Mouse (Mus musculus) gastrocnemius, postnatal 10 days (tissue): ENCODE measurements around the gene Ppox. TPM values are rescaled to one million over a fixed set of nuclear protein-coding genes. Genes with fewer than 3 reads are reported as not detected.

ENCODE experiments used
- DNase-seq: peaks from one replicate; pipeline ENCODE4 v3.0.0; 2021; ENCODE audit warnings: mixed read lengths
- total RNA-seq, 2 experiments: library from RNA; stranded (reverse); gene quantifications; 2 replicates each; pipeline ENCODE4 v1.2.3; 2021

Gene Ppox
- total RNA-seq, 2 experiments from 2014 or later, result 11.6 to 15.1 TPM

DNA sequence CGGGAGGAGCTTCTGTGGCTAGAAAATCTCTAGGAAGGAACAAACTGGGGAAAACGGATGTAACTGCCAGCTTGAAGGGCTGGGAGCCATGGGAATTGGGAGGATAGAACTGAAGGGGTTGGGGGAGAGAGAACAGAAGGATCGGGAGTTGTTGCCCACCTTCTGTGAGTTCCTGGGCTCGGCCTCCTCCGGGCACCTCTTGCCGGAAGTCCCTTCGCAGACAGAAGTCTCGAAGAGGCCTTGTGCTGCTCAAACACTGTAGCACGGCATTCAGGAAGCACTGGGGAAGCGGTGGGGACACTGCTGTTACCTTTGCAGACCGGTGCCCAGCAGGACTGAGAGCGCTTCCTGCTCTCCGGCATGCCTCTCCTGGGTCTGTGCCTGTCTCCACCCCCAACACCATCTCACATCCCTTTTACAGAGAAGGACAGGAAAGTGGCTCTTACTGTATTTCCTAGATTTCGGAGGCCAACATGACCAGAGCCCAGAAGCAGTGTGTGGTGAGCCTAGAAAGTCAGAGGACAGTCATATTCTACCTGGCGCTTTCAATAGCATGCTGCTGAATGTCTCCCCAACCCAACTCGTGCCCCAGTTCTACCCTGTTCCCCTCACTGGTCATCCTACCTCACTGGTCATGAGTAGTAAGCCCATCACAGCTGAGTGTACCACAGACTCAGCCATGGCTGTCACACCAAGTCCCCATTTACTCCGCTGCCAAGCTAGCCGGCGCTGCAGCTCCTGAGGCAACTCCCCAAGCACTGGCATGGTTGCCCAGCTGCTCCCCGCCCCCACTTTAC, 4.3 kb upstream of the Ppox start:
- DNase-seq, result no peak

DNA sequence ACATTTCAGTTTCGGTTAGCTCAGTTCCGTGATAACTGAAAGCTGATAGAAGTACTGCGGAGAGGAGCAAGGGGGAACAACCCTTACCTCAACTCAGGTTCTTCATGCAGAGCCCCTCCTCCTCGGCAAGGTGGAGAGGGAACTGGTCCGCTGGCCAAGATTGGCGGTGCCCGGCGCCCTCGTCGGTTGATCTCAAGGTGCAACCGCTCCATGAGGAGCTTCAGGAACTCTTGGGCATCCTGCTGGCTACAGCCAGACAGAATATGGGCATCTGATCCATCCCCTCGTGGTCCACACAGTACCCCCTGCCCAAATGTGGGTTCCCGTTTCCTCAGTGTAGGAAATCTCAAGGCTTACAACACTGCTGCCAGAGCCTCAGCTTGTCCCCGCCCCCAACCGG, 3.5 kb upstream of the Ppox start:
- DNase-seq, result no peak

DNA sequence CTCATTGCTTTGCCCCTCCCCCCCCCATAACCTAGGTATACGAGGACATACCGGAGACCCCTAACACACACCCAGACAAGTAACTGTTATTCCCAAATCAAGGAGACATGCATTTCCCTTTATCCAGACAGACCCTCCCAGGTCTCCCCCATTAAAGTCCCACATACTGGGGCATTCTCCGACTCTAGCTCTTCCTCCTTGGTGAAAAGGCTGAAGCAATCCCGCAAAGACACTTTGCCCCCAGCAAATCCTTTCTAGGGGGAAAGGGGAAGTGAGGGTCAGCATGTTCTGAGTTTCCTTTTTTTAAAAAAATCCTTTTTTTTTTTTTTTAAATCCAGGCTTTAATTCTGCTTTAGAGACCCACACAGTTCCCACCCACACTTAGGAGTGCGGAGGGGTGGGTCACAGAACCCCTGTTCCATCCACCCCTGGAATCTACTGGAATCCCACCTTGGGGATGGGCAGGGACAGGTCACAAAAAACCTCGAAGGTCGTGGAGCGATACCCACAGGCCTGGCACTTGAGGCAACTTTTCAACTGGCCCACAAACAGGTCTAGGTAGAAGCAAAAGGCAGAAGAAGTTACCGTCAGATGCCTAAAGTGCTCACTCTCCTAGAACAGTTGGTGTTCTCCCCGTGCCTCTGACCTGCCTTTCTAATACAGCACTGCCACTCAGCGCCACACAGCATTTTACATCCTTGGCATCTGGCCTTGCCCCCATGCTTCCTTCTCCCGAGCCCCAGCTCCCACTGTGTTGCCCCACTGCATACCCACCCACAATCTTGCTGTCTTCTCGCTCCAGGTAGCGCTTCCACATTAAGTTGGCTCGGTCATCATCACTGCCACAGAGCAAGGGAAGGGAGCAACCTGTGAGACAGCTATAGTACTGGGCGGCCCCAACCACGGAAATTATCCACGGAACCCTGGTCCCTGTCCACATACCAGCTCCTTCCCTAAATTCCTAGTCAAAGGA, 2.5 kb upstream of the Ppox start:
- no peak for DNase-seq

DNA sequence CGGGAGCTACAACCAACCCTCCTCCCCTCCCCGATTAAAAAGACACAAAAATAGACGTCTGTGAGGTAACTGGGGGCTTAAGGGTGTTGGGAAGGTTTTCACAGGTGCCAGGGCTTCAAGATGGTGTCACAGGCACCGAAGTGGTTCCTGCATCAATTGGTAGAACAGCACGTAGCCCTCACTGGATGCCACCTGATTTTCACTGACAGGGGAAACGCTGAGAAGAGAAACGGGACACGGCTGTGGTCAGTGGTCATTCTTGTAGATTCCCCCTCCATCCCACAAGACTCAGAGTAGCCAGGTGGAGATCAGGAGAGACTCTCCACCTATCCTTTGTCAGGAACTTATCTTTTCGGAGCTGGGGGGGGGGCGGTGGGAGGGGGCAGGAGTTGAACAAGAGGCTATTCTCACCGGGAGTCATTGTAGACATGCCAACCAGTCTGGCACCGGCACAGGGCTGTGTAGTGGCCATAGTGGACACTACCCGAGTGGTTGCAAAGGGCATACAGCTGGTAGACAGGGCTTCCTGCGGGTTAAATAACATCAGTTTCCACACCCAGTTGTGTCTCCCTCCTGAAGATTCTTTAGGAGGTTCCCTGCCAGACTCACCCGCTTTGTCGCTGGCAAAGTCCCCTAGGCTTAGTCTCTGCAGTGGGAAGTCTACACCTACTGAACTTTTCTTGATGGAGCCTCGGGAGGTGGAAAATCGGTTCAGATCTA, 1.3 kb upstream of the Ppox start:
- no peak for DNase-seq

DNA sequence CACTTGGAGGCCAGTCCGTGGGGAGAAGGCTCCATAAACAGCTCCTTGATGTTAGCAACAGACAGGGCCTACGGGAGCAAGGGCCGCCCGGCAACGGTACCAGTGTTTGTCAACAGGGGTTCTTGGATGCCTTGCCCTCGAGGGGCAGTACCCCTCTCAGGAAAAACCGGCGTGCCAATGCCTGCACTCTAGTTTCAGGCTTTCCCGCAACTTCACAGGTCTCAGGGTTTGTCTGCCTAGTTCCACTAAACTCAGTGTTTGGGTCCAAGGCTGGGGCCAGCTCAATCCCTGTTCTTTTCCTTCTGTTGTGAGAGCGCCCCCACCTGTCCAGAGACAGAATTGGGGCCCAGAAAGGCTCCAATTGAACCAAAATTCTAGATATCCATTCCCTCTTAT, 540 bp upstream of the Ppox start:
- DNase-seq, result peak; percentile 86

DNA sequence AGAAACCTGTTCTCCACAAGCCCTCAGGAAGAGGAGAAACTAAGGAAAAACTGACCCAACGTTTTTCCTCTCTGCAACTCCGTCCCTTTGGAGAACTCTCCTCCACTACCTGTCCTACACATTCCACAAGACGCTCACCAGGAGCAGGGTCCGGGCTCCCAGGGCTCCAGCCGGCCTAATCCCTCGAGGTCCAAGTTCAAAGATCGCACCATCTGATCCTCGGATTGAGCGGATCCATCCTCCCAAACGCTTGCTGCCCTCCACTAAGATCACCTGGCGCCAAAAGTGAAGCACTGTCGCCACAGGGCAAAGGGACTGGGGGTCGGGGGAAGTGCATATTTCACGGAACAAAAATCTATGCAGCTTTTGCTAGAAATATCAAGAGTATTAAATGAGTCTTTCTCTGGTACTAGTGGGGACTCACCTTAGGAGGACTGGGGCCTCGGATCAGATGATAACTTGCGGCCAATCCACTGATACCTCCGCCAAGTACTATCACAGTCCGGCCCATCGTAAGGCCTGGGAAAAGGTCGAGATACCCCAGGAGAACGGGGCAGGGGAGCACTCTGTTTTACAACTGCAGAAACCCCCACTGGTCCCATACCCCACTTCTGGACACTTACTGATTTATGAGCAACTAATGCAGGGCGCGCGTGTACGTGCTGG, 603 bp downstream of the Ppox start:
- no peak for DNase-seq

DNA sequence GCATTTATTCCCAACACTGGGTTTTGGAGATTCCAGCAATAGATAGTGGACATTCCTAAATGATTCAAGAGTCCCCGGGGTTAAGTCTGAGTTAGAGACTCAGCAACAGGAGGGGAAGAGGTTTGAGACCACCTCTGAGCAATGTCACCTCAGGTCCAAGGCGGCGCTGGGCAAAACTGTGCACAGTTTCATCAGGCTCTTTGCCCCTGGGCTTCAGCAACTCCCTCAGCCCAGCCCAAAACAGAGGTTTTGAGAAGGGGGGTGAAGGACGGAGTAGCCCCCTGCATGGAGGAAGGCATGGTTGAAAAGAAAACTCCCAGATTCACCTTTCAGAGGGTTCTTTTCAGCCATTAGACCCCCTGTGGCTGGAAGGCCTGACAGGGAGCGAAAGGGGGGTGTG, 1.3 kb downstream of the Ppox start:
- DNase-seq, result no peak

DNA sequence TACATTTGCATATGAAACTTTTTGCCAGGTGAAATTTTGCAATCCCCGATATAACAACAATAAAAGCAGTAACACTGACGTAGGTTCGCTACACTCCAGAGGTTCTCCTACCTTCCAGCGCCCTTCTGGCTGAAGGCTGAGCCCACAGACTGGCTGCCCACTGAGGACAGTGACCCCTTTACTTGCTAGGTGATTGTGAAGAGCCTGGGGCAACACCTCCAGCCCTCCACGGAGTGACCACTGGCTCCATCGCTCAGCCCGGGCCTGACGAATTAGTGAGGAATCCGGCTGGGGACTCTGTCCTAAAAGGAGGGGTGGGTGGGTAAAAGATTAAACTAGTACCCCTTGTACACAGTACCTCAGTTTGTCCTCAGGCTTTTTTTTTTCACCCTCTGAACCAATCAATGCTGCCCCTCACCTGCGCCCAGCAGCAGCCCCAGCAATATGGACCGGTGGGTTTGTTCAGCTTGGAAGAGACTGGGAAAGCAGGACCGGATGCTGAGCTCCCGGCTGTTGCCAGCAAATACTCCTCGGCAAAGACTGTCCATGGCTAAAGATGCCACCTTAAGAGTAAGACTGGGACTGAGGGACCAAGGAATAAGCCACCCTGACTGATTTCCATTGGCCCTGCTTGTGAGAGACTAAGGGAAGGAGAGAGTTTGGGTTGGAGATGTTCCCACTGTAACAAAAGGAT, 1.8 kb downstream of the Ppox start:
- no peak for DNase-seq

DNA sequence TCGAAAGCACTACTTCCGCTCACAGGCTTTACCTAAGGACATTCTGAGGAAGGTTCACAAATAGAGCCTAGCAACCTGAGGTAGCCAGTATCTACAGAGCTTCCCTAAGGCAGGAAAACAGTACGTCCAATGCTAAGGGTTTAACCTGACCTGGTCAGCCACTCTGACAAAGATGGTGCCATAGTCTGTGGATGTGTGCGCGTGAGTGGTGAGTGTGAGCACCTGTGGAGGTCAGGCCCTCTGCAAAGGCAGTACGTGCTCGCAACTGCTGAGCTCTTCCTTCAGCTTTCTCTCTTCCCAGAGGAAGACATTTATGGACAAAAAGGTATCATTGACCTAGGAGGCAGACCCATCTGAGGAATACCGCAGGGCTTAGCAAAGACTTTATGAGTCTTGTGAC, 2.5 kb downstream of the Ppox start:
- no peak for DNase-seq

DNA sequence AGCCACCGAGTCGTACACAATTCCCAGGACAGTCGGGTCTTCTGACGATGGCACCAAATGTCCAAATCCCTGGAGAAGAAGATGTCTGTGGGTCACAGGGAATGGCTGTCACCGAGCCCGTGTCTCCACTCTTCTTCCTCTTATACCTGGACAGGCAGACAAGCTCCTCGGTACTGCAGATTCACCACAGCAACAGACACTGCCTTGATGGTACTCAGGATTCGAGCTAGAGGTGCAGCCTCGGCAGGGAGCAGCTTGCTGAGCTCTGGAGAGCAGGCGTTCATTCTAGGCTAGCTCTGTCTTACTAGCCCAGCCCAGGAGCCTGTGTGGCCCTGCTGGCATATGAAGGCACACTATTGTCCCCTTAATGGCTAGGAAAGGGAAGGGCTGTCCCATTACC, 3.2 kb downstream of the Ppox start:
- no peak for DNase-seq

DNA sequence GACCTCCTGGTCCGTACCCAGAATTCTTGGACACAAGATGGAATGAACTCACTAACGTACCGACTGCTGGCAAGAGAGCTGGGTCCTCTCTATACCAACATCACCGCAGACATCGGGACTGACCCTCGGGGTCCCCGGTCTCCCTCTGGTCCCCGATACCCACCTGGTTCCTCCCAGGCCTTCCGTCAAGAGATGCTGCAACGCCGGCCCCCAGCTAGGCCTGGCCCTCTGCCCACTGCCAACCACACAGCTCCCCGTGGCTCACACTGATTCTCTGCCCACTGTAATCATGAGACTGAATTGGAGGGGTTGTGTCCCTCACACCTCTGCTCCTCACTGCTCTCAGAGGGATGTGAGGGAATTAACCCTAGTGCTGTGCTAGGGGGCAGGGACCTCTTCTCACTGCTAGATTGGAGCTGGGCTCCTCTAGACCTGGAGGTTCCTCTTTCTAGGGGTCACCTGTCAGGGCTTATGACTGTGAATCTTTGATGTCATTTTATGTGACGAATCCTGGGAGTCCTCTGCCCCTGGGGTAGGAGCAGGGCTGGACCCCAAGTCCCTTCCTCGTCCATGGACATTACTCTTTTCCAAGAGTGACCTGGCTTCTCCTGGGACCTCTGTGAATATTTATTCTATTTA, 4.8 kb downstream of the Ppox start:
- no peak for DNase-seq

DNA sequence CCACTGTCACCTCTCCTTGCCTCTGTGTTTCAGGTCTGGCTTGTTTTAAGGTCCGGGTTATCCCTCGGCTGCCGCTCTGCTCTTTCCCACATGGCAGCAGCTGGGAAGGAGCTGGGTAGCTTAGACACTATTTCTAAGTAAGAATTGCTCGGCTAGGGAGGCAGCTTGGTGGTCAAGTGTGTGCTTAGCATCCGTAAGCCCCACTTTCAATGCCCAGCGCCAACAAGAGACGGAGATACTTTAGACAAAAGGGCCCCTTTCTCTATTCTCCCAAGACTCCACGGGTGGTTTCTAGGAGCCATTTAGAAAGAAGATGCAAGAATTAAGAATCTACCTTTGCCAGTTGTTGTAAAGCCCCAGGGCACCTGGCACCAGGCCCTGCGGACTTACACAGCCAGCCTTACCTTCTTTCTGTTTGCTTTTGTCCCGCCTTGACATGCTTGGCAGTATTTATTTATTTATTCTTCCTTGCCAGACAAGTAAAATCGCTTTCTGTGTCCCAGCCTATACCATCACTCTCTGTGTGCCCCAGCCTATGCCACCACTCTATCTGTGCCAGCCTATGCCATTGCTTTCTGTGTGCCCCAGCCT, 5.7 kb downstream of the Ppox start:
- DNase-seq, result no peak

DNA sequence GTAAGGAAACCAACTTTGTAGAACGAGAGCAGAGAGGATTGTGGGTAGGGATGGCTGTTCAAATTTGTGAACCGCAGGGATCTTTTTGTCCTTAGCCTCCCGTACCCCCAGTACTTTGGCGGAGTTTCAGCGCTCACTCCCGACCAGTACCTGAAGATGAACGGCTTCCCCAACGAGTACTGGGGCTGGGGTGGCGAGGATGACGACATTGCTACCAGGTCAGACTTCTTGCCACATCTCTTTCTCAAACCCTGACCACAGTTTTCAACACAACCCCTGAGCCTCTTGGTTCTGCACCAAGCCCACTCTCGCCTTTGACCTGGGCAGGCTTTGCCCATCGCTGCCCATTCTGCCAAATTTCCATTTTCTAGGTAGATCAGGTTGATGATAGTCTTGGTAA, 6.8 kb downstream of the Ppox start:
- no peak for DNase-seq

DNA sequence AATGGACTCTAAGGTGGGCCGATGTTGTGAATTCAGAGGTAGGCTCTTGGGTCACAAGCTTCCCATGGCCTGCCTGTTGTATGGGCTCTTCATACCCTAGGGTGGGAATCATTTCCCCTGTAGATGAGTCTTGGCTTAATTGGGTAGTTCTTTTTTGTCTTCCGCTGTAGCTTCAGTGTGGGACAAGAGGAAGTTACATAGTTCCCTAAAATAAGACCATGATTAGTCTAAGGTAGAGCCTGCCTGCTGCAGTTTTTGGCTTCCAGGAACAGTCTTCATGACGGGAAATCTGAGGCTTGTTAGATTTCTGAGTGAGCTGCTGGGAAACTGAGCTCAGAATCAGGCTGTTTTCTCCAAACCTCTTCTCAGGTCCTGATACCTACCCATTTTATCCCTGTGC, 8.9 kb downstream of the Ppox start:
- no peak for DNase-seq

DNA sequence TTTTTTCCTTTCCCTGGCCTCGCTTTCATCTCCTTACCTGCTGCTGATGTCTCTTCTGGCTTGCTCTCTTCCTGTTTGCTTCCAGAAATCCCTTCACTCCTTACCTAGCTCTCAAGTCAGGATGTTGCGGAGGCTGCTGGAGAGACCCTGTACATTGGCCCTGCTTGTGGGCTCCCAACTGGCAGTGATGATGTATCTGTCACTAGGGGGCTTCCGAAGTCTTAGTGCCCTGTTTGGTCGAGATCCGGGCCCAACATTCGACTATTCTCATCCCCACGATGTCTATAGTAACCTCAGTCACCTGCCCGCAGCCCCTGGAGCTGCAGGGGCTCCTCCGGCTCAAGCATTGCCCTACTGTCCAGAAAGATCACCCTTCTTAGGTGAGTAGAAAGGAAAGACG, 9.4 kb downstream of the Ppox start:
- DNase-seq, result peak; percentile 4

DNA sequence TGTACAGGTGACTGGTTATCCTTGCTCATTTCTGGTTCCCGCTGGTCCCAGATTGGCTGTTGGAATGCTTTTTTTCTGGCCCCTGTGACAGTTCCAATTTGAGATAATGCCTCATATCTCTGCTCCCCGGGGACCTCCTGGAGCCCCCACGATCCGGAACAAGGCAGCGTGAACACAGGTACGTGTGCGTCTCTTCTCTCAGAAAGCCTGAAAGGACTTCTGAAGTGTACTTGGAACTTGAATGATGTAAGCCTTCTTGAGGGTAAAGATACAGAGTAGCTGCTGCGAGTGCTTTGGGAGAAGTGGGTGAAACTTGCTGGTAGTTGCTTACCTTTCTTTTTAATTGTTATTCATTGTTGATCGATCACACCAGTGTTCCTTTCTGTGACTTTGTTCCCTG, 9.8 kb downstream of the Ppox start:
- no peak for DNase-seq

DNA sequence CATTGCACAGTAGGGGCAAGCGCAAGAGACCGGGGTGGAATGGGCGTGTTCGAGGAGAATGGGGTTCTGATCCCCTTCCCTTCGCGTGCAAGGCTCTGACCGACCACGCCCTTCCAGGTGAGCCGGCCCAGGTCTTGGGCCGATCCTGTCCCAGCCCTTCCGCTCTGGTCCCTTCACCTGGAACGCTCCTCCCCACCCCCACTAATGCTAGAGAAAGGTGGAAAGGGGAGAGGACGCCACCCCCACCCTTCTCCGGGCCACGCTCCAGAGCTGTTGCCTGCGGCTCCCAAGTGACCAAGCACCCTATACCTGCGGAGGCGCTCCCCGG, 10.4 kb downstream of the Ppox start:
- DNase-seq, result no peak

DNA sequence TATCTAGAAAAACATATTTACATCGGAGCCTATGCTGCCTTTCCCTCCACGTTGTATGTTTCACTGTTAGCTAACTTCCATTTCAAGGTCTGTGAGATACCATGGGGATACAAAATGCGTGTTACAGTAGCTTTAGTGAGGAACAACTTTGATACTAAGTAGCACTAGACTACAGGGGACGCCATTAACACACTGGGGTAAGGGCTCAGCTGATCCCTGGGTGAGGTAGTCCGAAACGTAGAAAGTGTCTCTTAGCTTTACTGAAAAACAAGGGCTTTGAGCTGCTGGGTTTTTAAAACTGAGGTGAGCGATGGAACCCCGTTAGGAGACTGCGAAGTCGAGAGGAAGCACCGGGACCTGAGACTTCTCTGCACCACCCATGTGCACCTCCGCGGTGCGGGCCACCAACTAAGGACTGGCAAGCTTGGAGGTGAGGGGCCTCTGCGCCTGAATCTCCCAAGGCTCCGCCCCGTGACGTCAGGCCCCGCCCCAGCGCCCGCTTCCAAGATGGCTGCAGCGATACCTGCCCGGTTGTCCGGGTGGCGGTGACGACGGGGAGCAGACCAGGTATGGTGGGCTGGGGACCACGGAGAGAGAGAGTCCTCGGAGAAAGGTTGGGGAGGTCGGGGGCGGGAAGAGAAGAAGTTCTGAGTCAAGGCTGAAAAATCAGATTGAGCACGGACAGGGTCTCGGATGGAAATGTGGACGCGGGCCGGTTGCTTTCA, 11.0 kb downstream of the Ppox start, which contains the start of gene B4galt3:
B4galt3 (plus strand) TSS at position 481 of the 725 bp plus-strand sequence.
- peak; percentile 97 for DNase-seq

DNA sequence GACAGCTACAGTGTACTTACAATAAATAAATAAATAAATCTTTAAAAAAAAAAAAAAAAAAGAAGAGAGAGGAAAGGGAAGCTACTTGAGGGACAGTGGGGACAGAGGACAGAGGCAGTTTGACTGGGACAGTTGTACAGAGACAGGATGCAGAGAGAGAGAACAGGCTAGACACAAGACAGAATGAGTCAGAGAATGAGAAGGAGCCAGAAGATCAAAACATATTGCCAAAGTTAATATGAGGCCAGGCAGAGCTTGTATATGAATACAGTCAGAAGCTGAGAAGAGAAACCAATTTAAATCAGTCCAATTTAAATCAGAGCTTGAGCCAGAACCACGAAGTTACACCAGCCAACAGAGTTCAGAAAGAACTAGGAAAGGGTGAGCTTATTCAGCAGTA, 12.6 kb downstream of the Ppox start:
- no peak for DNase-seq
